ENCODE assay signal across 19 mouse cellular contexts in genomic region chr6:144168696-144169476, GRCm38 (mm10).
A peak's percentile ranks its signal among the peaks of the same experiment; 100 is the strongest.
DNase-seq lines count a peak whose midpoint lies in the region; ATAC-seq and TF ChIP-seq lines count a peak whose summit lies in the region.
"Had no signal": no experiment of that assay in that cellular context is flagged by ENCODE, and none has a peak within 500 bp of the region (broad histone marks: within the 10 kb centered on the region; RNA-seq: fewer than 3 reads in every experiment).

No protein-coding gene starts in this region.

- H3K4me3 ChIP-seq in forebrain, embryonic 10.5 days: no peak overlapping the region
- no peak overlapping the region for H3K4me3 ChIP-seq in forebrain, embryonic 13.5 days
- H3K4me3 ChIP-seq in intestine, embryonic 14.5 days (ENCODE audit: low read depth, low read length): no peak overlapping the region
- H3K4me3 ChIP-seq in intestine, postnatal 0 days (ENCODE audit: low read depth, low read length): no peak overlapping the region
- H3K4me3 ChIP-seq in midbrain, postnatal 0 days (ENCODE audit: low read depth, low read length): no peak overlapping the region
- no peak overlapping the region for H3K4me3 ChIP-seq in midbrain, embryonic 11.5 days (ENCODE audit: low read depth, low read length)
- H3K4me3 ChIP-seq in stomach, postnatal 0 days (ENCODE audit: low read depth, low read length): no peak overlapping the region
- H3K4me3 ChIP-seq: layer of hippocampus, adult 2 months; neural tube, embryonic 12.5 days had no signal

- H3K27me3 ChIP-seq in forebrain, embryonic 10.5 days (ENCODE audit: poor library complexity, severe bottlenecking): no peaks in the 10 kb centered on the region
- H3K27me3 ChIP-seq in forebrain, embryonic 13.5 days: no peaks in the 10 kb centered on the region
- H3K27me3 ChIP-seq in intestine, embryonic 14.5 days (replicated peaks; ENCODE audit: control insufficient read depth, insufficient read depth, low read length): no peaks in the 10 kb centered on the region
- H3K27me3 ChIP-seq in intestine, postnatal 0 days (replicated peaks; ENCODE audit: control insufficient read depth, insufficient read depth, low read length): no peaks in the 10 kb centered on the region
- H3K27me3 ChIP-seq in midbrain, postnatal 0 days (ENCODE audit: insufficient read depth, low read length): no peaks in the 10 kb centered on the region
- H3K27me3 ChIP-seq in midbrain, embryonic 11.5 days (ENCODE audit: control insufficient read depth, insufficient read depth, low read length): no peaks in the 10 kb centered on the region
- no peaks in the 10 kb centered on the region for H3K27me3 ChIP-seq in stomach, postnatal 0 days (ENCODE audit: control insufficient read depth, insufficient read depth, low read length)
- H3K27me3 ChIP-seq: CH12.LX; neural tube, embryonic 12.5 days had no signal

- 84% methylated on average over 12 of the region's 12 CpGs for WGBS in forebrain, embryonic 10.5 days
- 78% methylated on average over 12 of the region's 12 CpGs for WGBS in forebrain, embryonic 13.5 days
- 76% methylated on average over 12 of the region's 12 CpGs for WGBS in intestine, embryonic 14.5 days
- 74% methylated on average over 12 of the region's 12 CpGs for WGBS in intestine, postnatal 0 days
- 79% methylated on average over 12 of the region's 12 CpGs for WGBS in midbrain, postnatal 0 days
- 83% methylated on average over 12 of the region's 12 CpGs for WGBS in midbrain, embryonic 11.5 days
- WGBS in stomach, postnatal 0 days: 60% methylated on average over 12 of the region's 12 CpGs

- no peaks in the 10 kb centered on the region for H3K9me3 ChIP-seq in forebrain, embryonic 10.5 days
- H3K9me3 ChIP-seq in forebrain, embryonic 13.5 days (replicated peaks): no peaks in the 10 kb centered on the region
- no peaks in the 10 kb centered on the region for H3K9me3 ChIP-seq in intestine, embryonic 14.5 days (ENCODE audit: control insufficient read depth, low read length)
- H3K9me3 ChIP-seq in intestine, postnatal 0 days (ENCODE audit: control insufficient read depth): no peaks in the 10 kb centered on the region
- H3K9me3 ChIP-seq in midbrain, postnatal 0 days (ENCODE audit: low read length): no peaks in the 10 kb centered on the region
- no peaks in the 10 kb centered on the region for H3K9me3 ChIP-seq in midbrain, embryonic 11.5 days (ENCODE audit: control insufficient read depth, low read length)
- no peaks in the 10 kb centered on the region for H3K9me3 ChIP-seq in stomach, postnatal 0 days (ENCODE audit: control insufficient read depth, low read length)
- H3K9me3 ChIP-seq: neural tube, embryonic 12.5 days had no signal

- no peak overlapping the region for H3K4me2 ChIP-seq in forebrain, embryonic 13.5 days
- no peak overlapping the region for H3K4me2 ChIP-seq in intestine, embryonic 14.5 days (ENCODE audit: low read length)
- H3K4me2 ChIP-seq in intestine, postnatal 0 days (replicated peaks; ENCODE audit: low read depth): no peak overlapping the region
- H3K4me2 ChIP-seq in midbrain, postnatal 0 days (ENCODE audit: low read depth, low read length, poor library complexity, severe bottlenecking): no peak overlapping the region
- no peak overlapping the region for H3K4me2 ChIP-seq in midbrain, embryonic 11.5 days
- H3K4me2 ChIP-seq in stomach, postnatal 0 days (replicated peaks; ENCODE audit: low read depth): no peak overlapping the region
- H3K4me2 ChIP-seq: neural tube, embryonic 12.5 days had no signal

- H3K27ac ChIP-seq in forebrain, embryonic 10.5 days: peak overlapping the region; percentile 65
- no peak overlapping the region for H3K27ac ChIP-seq in forebrain, embryonic 13.5 days
- H3K27ac ChIP-seq in intestine, embryonic 14.5 days (ENCODE audit: low read depth): no peak overlapping the region
- no peak overlapping the region for H3K27ac ChIP-seq in intestine, postnatal 0 days (ENCODE audit: low read depth, low read length)
- no peak overlapping the region for H3K27ac ChIP-seq in midbrain, postnatal 0 days (ENCODE audit: low read depth, low read length)
- no peak overlapping the region for H3K27ac ChIP-seq in midbrain, embryonic 11.5 days (ENCODE audit: low read depth, low read length)
- H3K27ac ChIP-seq in stomach, postnatal 0 days (replicated peaks): no peak overlapping the region
- H3K27ac ChIP-seq: layer of hippocampus, adult 2 months; neural tube, embryonic 12.5 days had no signal

- no peaks in the 10 kb centered on the region for H3K36me3 ChIP-seq in forebrain, embryonic 10.5 days (replicated peaks)
- H3K36me3 ChIP-seq in forebrain, embryonic 13.5 days (ENCODE audit: poor library complexity, severe bottlenecking): no peaks in the 10 kb centered on the region
- no peaks in the 10 kb centered on the region for H3K36me3 ChIP-seq in intestine, embryonic 14.5 days (ENCODE audit: control insufficient read depth, insufficient read depth, low read length)
- no peaks in the 10 kb centered on the region for H3K36me3 ChIP-seq in intestine, postnatal 0 days (ENCODE audit: control insufficient read depth, insufficient read depth)
- H3K36me3 ChIP-seq in midbrain, postnatal 0 days (ENCODE audit: insufficient read depth, low read length): no peaks in the 10 kb centered on the region
- H3K36me3 ChIP-seq in midbrain, embryonic 11.5 days (ENCODE audit: control insufficient read depth, insufficient read depth, low read length): no peaks in the 10 kb centered on the region
- H3K36me3 ChIP-seq in stomach, postnatal 0 days (ENCODE audit: control insufficient read depth, insufficient read depth, low read length): no peaks in the 10 kb centered on the region
- H3K36me3 ChIP-seq: neural tube, embryonic 12.5 days had no signal

- DNase-seq in forebrain, embryonic 10.5 days (ENCODE audit: extremely low spot score, low spot score): no peak
- peak; percentile 32 for DNase-seq in intestine, embryonic 14.5 days (ENCODE audit: low spot score)
- peak; percentile 47 for DNase-seq in midbrain, postnatal 0 days (ENCODE audit: low spot score)
- no peak for DNase-seq in midbrain, embryonic 11.5 days (ENCODE audit: low spot score, missing footprints)
- peak; percentile 35 for DNase-seq in stomach, postnatal 0 days (ENCODE audit: low spot score)
- no peak for DNase-seq in layer of hippocampus, postnatal 36 days
- DNase-seq: adrenal gland, postnatal 25 days; cerebellum, adult 11 months; gastrocnemius, postnatal 36 days; kidney, postnatal 14 days; liver, postnatal 0 days; lung, postnatal 14 days had no signal

- TF ChIP-seq CTCF in intestine, postnatal 0 days (IDR thresholded peaks at IDR 0.05; ENCODE audit: low read depth): no peak
- TF ChIP-seq CTCF in midbrain, postnatal 0 days (IDR thresholded peaks at IDR 0.05): no peak
- no peak for TF ChIP-seq CTCF in stomach, postnatal 0 days (IDR thresholded peaks at IDR 0.05; ENCODE audit: low read depth)

- TF ChIP-seq EP300 in stomach, postnatal 0 days (optimal IDR thresholded peaks at IDR 0.05): no peak

- H3K9ac ChIP-seq in forebrain, embryonic 13.5 days: no peak overlapping the region
- H3K9ac ChIP-seq in intestine, embryonic 14.5 days (ENCODE audit: low read length): no peak overlapping the region
- no peak overlapping the region for H3K9ac ChIP-seq in intestine, postnatal 0 days (ENCODE audit: low read depth, low read length)
- H3K9ac ChIP-seq in midbrain, postnatal 0 days (replicated peaks; ENCODE audit: low read length, poor library complexity, severe bottlenecking): no peak overlapping the region
- no peak overlapping the region for H3K9ac ChIP-seq in midbrain, embryonic 11.5 days (ENCODE audit: low read length)
- H3K9ac ChIP-seq in stomach, postnatal 0 days (ENCODE audit: low read length): no peak overlapping the region
- H3K9ac ChIP-seq: liver, postnatal 0 days; neural tube, embryonic 12.5 days had no signal

- no peak for ATAC-seq in forebrain, embryonic 13.5 days
- ATAC-seq in intestine, embryonic 14.5 days (replicated peaks; ENCODE audit: low FRiP score, low TSS enrichment, low read depth): 0 out of 2 replicates have a peak, but pooled peaks have one; percentile 66
- ATAC-seq in intestine, postnatal 0 days: no peak
- no peak for ATAC-seq in midbrain, postnatal 0 days (ENCODE audit: low FRiP score)
- ATAC-seq in midbrain, embryonic 11.5 days (ENCODE audit: low FRiP score): no peak
- peak; percentile 85 for ATAC-seq in stomach, postnatal 0 days (ENCODE audit: low FRiP score, low TSS enrichment)
- ATAC-seq: forebrain, embryonic 16.5 days; inflammation-experienced regulatory T-cells, adult 6 months; liver, postnatal 0 days had no signal

- H3K4me1 ChIP-seq in forebrain, embryonic 10.5 days: peaks cover 64% of the 10 kb centered on the region
- peaks cover 51% of the 10 kb centered on the region for H3K4me1 ChIP-seq in forebrain, embryonic 13.5 days
- H3K4me1 ChIP-seq in intestine, embryonic 14.5 days (replicated peaks; ENCODE audit: control insufficient read depth, insufficient read depth, low read length): peaks cover 10% of the 10 kb centered on the region
- H3K4me1 ChIP-seq in intestine, postnatal 0 days (replicated peaks; ENCODE audit: control insufficient read depth, insufficient read depth, low read length): no peaks in the 10 kb centered on the region
- 0 out of 2 replicates have a peak, but pooled peaks cover 4% of the 10 kb centered on the region for H3K4me1 ChIP-seq in midbrain, postnatal 0 days (ENCODE audit: insufficient read depth, low read length)
- peaks cover 32% of the 10 kb centered on the region for H3K4me1 ChIP-seq in midbrain, embryonic 11.5 days (ENCODE audit: control insufficient read depth, insufficient read depth, low read length)
- H3K4me1 ChIP-seq in stomach, postnatal 0 days (replicated peaks; ENCODE audit: control insufficient read depth, insufficient read depth): 0 out of 2 replicates have a peak, but pooled peaks cover 3% of the 10 kb centered on the region

Comparison
In these comparisons a context has a peak if more than half of its experiments do, and no peak if none do; other contexts are left out.
1. DNase-seq: peak in intestine, embryonic 14.5 days (single experiment), midbrain, postnatal 0 days (single experiment) and stomach, postnatal 0 days (single experiment); none in forebrain, embryonic 10.5 days (single experiment), midbrain, embryonic 11.5 days (single experiment) and layer of hippocampus, postnatal 36 days (0 of 2).
2. ATAC-seq: peak in intestine, embryonic 14.5 days (single experiment) and stomach, postnatal 0 days (single experiment); none in forebrain, embryonic 13.5 days (single experiment), intestine, postnatal 0 days (single experiment), midbrain, postnatal 0 days (single experiment) and midbrain, embryonic 11.5 days (single experiment).